ENCODE assay signal across 8 mouse cellular contexts in genomic region chr11:71019201-71020068, GRCm38 (mm10). TPM values are rescaled to one million over a fixed set of nuclear protein-coding genes. Genes with fewer than 3 reads are reported as not detected.
DNase-seq lines count a peak whose midpoint lies in the region; ATAC-seq and TF ChIP-seq lines count a peak whose summit lies in the region.

Mis12 (plus strand) TSS chr11:71019611.
Derl2 (minus strand) TSS chr11:71019841.

- H3K9me3 ChIP-seq in G1E (replicated peaks): no peaks in the 10 kb centered on the region
- H3K9me3 ChIP-seq in forebrain, embryonic 16.5 days (ENCODE audit: control insufficient read depth, low read length): no peaks in the 10 kb centered on the region
- no peaks in the 10 kb centered on the region for H3K9me3 ChIP-seq in lung, embryonic 14.5 days (ENCODE audit: low read depth, low read length)

- peak; percentile 97 for ATAC-seq in G1E (ENCODE audit: extremely low read depth, insufficient number of reproducible peaks, low FRiP score, poor library complexity, severe bottlenecking)
- ATAC-seq in forebrain, embryonic 16.5 days: peak; percentile 99
- peak; percentile 100 for ATAC-seq in lung, embryonic 14.5 days (ENCODE audit: insufficient read depth)

- no peak for TF ChIP-seq CTCF in G1E (IDR thresholded peaks at IDR 0.05; ENCODE audit: low read depth, low read length)
- peak; percentile 7; the same call in 1 of the 2 replicates for TF ChIP-seq CTCF in layer of hippocampus, adult 2 months (conservative IDR thresholded peaks at IDR 0.05)
- TF ChIP-seq CTCF in lung, embryonic 14.5 days (IDR thresholded peaks at IDR 0.05; ENCODE audit: low read depth): no peak
- no peak for TF ChIP-seq CTCF in olfactory bulb, adult 2 months (IDR thresholded peaks at IDR 0.05; ENCODE audit: insufficient read depth, low read depth, low read length)
- peak; percentile 59; the same call in 1 of the 2 replicates for TF ChIP-seq CTCF in thymus, adult 2 months (IDR thresholded peaks at IDR 0.05; ENCODE audit: borderline replicate concordance, control insufficient read depth, extremely low read depth, insufficient read depth, low read length, poor library complexity)

- intact Hi-C loops in heart, postnatal 36 days (cut with DNase I): loop anchor here (2.0 to 10.0 kb wide), 2 partner anchors 15 to 125 kb away; partner anchors contain the start of genes Dhx33 and Nlrp1a

- peak; percentile 99 for DNase-seq in G1E (ENCODE audit: low spot score)
- peak; percentile 96 to 99 for DNase-seq in cerebellum, adult 18-20 months
- DNase-seq in heart, postnatal 36 days: peak; percentile 95 to 96
- DNase-seq in layer of hippocampus, adult 2 months (ENCODE audit: low spot score in 2 of 2): peak; percentile 97 to 100
- DNase-seq in lung, embryonic 14.5 days: peak; percentile 98
- DNase-seq in thymus, adult 2 months: peak; percentile 98

- H3K36me3 ChIP-seq in G1E (replicated peaks): peaks cover 57% of the 10 kb centered on the region
- H3K36me3 ChIP-seq in forebrain, embryonic 16.5 days (ENCODE audit: control insufficient read depth, insufficient read depth): no peaks in the 10 kb centered on the region; the same call in 1 of the 2 replicates
- peaks cover 15% of the 10 kb centered on the region for H3K36me3 ChIP-seq in lung, embryonic 14.5 days (ENCODE audit: insufficient read depth)
- peaks cover under 1% of the 10 kb centered on the region; the same call in 1 of the 2 replicates for H3K36me3 ChIP-seq in thymus, adult 2 months (ENCODE audit: control insufficient read depth, insufficient read depth, low read length)

- H3K9ac ChIP-seq in forebrain, embryonic 16.5 days (replicated peaks; ENCODE audit: low read depth, low read length): peak within 1 kb of the TSS; percentile 92
- H3K9ac ChIP-seq in lung, embryonic 14.5 days: peak within 1 kb of the TSS; percentile 89

- under 1% methylated on average over 70 of the region's 71 CpGs for WGBS in forebrain, embryonic 16.5 days
- under 1% methylated on average over 71 of the region's 71 CpGs for WGBS in lung, embryonic 14.5 days
- WGBS in olfactory bulb, adult 2 months: under 1% methylated on average over 71 of the region's 71 CpGs
- WGBS in thymus, adult 2 months: under 1% methylated on average over 70 of the region's 71 CpGs

- H3K4me1 ChIP-seq in G1E (ENCODE audit: insufficient read depth, low read depth, low read length): peaks cover 45% of the 10 kb centered on the region
- peaks cover 29% of the 10 kb centered on the region for H3K4me1 ChIP-seq in forebrain, embryonic 16.5 days (replicated peaks; ENCODE audit: control insufficient read depth, insufficient read depth, low read length)
- H3K4me1 ChIP-seq in lung, embryonic 14.5 days (ENCODE audit: insufficient read depth): peaks cover 11% of the 10 kb centered on the region
- H3K4me1 ChIP-seq in olfactory bulb, adult 2 months (ENCODE audit: control insufficient read depth, insufficient read depth, low read length): no peaks in the 10 kb centered on the region
- H3K4me1 ChIP-seq in thymus, adult 2 months (replicated peaks; ENCODE audit: control insufficient read depth, insufficient read depth, low read length): peaks cover 3% of the 10 kb centered on the region; the same call in 1 of the 2 replicates

- peak within 1 kb of the TSS; percentile 92 for H3K4me2 ChIP-seq in forebrain, embryonic 16.5 days (ENCODE audit: low read length)
- peak within 1 kb of the TSS; percentile 88 for H3K4me2 ChIP-seq in lung, embryonic 14.5 days

- TF ChIP-seq POLR2A in olfactory bulb, adult 2 months (IDR thresholded peaks at IDR 0.05; ENCODE audit: insufficient read depth, low read depth, low read length): peak; percentile 39; the same call in 1 of the 2 replicates
- TF ChIP-seq POLR2A in thymus, adult 2 months (IDR thresholded peaks at IDR 0.05; ENCODE audit: control insufficient read depth, extremely low read depth, insufficient read depth, low read length, poor library complexity): peak; percentile 63; the same call in 1 of the 2 replicates

- H3K4me3 ChIP-seq in G1E (ENCODE audit: low read depth, low read length): peak within 1 kb of the TSS; percentile 93
- peak within 1 kb of the TSS; percentile 89 for H3K4me3 ChIP-seq in forebrain, embryonic 16.5 days (replicated peaks; ENCODE audit: low read length)
- peak within 1 kb of the TSS; percentile 82 for H3K4me3 ChIP-seq in layer of hippocampus, adult 2 months
- peak within 1 kb of the TSS; percentile 86 for H3K4me3 ChIP-seq in lung, embryonic 14.5 days (ENCODE audit: low read depth, low read length)
- H3K4me3 ChIP-seq in olfactory bulb, adult 2 months (ENCODE audit: insufficient read depth, low read depth, low read length): peak within 1 kb of the TSS; percentile 90
- peak within 1 kb of the TSS; percentile 82 for H3K4me3 ChIP-seq in thymus, adult 2 months (ENCODE audit: control insufficient read depth, insufficient read depth, low read length)

- H3K27ac ChIP-seq in forebrain, embryonic 16.5 days (ENCODE audit: low read length): peak within 1 kb of the TSS; percentile 93
- peak within 1 kb of the TSS; percentile 94 for H3K27ac ChIP-seq in layer of hippocampus, adult 2 months
- peak within 1 kb of the TSS; percentile 95 for H3K27ac ChIP-seq in lung, embryonic 14.5 days (ENCODE audit: low read depth)
- peak within 1 kb of the TSS; percentile 58 for H3K27ac ChIP-seq in olfactory bulb, adult 2 months (ENCODE audit: insufficient read depth, low read depth, low read length)
- peak within 1 kb of the TSS; percentile 58 for H3K27ac ChIP-seq in thymus, adult 2 months (ENCODE audit: control insufficient read depth, insufficient read depth, low read length)

- H3K27me3 ChIP-seq in G1E (ENCODE audit: insufficient read depth, low read length): no peaks in the 10 kb centered on the region
- H3K27me3 ChIP-seq in forebrain, embryonic 16.5 days (replicated peaks; ENCODE audit: control insufficient read depth, insufficient read depth, low read length): no peaks in the 10 kb centered on the region
- no peaks in the 10 kb centered on the region for H3K27me3 ChIP-seq in lung, embryonic 14.5 days (ENCODE audit: insufficient read depth, low read length)
- no peaks in the 10 kb centered on the region for H3K27me3 ChIP-seq in thymus, adult 2 months (ENCODE audit: control insufficient read depth, insufficient read depth, low read length)

RNA-seq across cellular contexts. Expression of gene Mis12, which starts in this region (rescaled TPM):
- total RNA-seq in G1E (2014; fragmentation: Nextera tagmentation) (47.7 and 50.2 TPM in 2 replicates), G1E (2017) (37.8 and 52.7 TPM in 2 replicates)
- 3.9 and 4.9 TPM in 2 replicates for polyA plus RNA-seq in G1E (2012)
- 41.4 and 46.2 TPM in 2 replicates for polyA plus RNA-seq in forebrain, embryonic 16.5 days (2015; fragmentation: Nextera tagmentation; extraction: Ambion mirVana)
- 1 to 10 TPM; 6.5 to 6.9 TPM for total RNA-seq in heart, postnatal 36 days (2021)
- 10 to 100 TPM; 13.7 to 15.5 TPM for total RNA-seq in layer of hippocampus, adult 2 months (2021)
- 43.4 and 48.2 TPM in 2 replicates for polyA plus RNA-seq in lung, embryonic 14.5 days (2014; fragmentation: Nextera tagmentation; extraction: Ambion mirVana)
- 153 TPM in 1 of 2 replicates, not detected in the other for polyA plus RNA-seq in olfactory bulb, adult 2 months (2012; ENCODE audit: insufficient read depth, insufficient read length, low replicate concordance, missing spikeins)
- 8.6 and 10.0 TPM in 2 replicates for polyA plus RNA-seq in thymus, adult 2 months (2012; rRNA removed)

RNA-seq across cellular contexts. Expression of gene Derl2, which starts in this region (rescaled TPM):
- 27.2 and 33.3 TPM in 2 replicates for total RNA-seq in G1E (2014; fragmentation: Nextera tagmentation)
- 40.6 and 42.1 TPM in 2 replicates for total RNA-seq in G1E (2017)
- polyA plus RNA-seq in G1E (2012): 14.1 and 18.5 TPM in 2 replicates
- 36.8 and 39.9 TPM in 2 replicates for polyA plus RNA-seq in forebrain, embryonic 16.5 days (2015; fragmentation: Nextera tagmentation; extraction: Ambion mirVana)
- total RNA-seq in heart, postnatal 36 days (2021): 10 to 100 TPM; 32.2 to 38.4 TPM
- total RNA-seq in layer of hippocampus, adult 2 months (2021): 10 to 100 TPM; 22.6 to 25.5 TPM
- 42.7 and 51.9 TPM in 2 replicates for polyA plus RNA-seq in lung, embryonic 14.5 days (2014; fragmentation: Nextera tagmentation; extraction: Ambion mirVana)
- not detected in 2 replicates for polyA plus RNA-seq in olfactory bulb, adult 2 months (2012; ENCODE audit: insufficient read depth, insufficient read length, low replicate concordance, missing spikeins)
- polyA plus RNA-seq in thymus, adult 2 months (2012; rRNA removed): 12.5 and 14.1 TPM in 2 replicates

Comparison
In these comparisons a context has a peak if more than half of its experiments do, and no peak if none do; other contexts are left out.
1. Peak in every context shown above with its lines: DNase-seq, ATAC-seq, H3K4me3 ChIP-seq and H3K27ac ChIP-seq.
2. CTCF ChIP-seq: peak in layer of hippocampus, adult 2 months (single experiment) and thymus, adult 2 months (single experiment); none in G1E (single experiment), lung, embryonic 14.5 days (single experiment) and olfactory bulb, adult 2 months (single experiment).